Mouse (Mus musculus): ENCODE measurements around the gene Tarbp2. TPM values are rescaled to one million over a fixed set of nuclear protein-coding genes. Genes with fewer than 3 reads are reported as not detected.

The Tarbp2 gene
- polyA plus RNA-seq (2015; fragmentation: Nextera tagmentation; extraction: Ambion mirVana) = 88.1 and 95.1 TPM in 2 replicates

GRCm38 (mm10) chr15:102517976-102518858, at the start of gene Tarbp2:
Gene Tarbp2, plus strand, starts transcription at chr15:102518192.
- peaks cover 11% of the 10 kb centered on the region for H3K36me3 ChIP-seq (ENCODE audit: control insufficient read depth, insufficient read depth)
- ATAC-seq (replicated peaks; ENCODE audit: extremely low read depth, insufficient read depth, low FRiP score) = peak; percentile 88
- peak within 1 kb of the TSS; percentile 94 for H3K9ac ChIP-seq (ENCODE audit: low read length)
- peak within 1 kb of the TSS; percentile 77 for H3K4me3 ChIP-seq (ENCODE audit: low read length)
- peaks cover 28% of the 10 kb centered on the region for H3K4me1 ChIP-seq (ENCODE audit: control insufficient read depth, insufficient read depth, low read length)
- peak within 1 kb of the TSS; percentile 100 for H3K27ac ChIP-seq (ENCODE audit: low read length)
- WGBS = under 1% methylated on average over 60 of the region's 60 CpGs
- no peaks in the 10 kb centered on the region for H3K27me3 ChIP-seq (ENCODE audit: control insufficient read depth, insufficient read depth, low read length)
- H3K9me3 ChIP-seq (replicated peaks; ENCODE audit: control insufficient read depth, low read length) = no peaks in the 10 kb centered on the region
- H3K4me2 ChIP-seq (ENCODE audit: low read depth, low read length) = peak within 1 kb of the TSS; percentile 95

GRCm38 (mm10) chr15:102468675-102469370, 49.2 kb upstream of the Tarbp2 start:
- Histone ChIP-seq H3K9me3 (replicated peaks; ENCODE audit: control insufficient read depth, low read length) (no peaks in the 10 kb centered on the region), H3K27ac (ENCODE audit: low read length) (no peak overlapping the region), H3K4me3 (ENCODE audit: low read length) (no peak overlapping the region), H3K27me3 (ENCODE audit: control insufficient read depth, insufficient read depth, low read length) (no peaks in the 10 kb centered on the region), H3K36me3 (ENCODE audit: control insufficient read depth, insufficient read depth) (peaks cover 3% of the 10 kb centered on the region; the same call in 1 of the 2 replicates), H3K9ac (ENCODE audit: low read length) (no peak overlapping the region), H3K4me1 (ENCODE audit: control insufficient read depth, insufficient read depth, low read length) (peaks cover 10% of the 10 kb centered on the region), H3K4me2 (ENCODE audit: low read depth, low read length) (no peak overlapping the region)
- WGBS = 95% methylated on average over 9 of the region's 9 CpGs
- no peak for ATAC-seq (replicated peaks; ENCODE audit: extremely low read depth, insufficient read depth, low FRiP score)

- peak within 1 kb of the TSS; percentile 81 for H3K4me2 ChIP-seq (ENCODE audit: low read depth, low read length)
- H3K27me3 ChIP-seq (ENCODE audit: control insufficient read depth, insufficient read depth, low read length) = no peaks in the 10 kb centered on the region
- ATAC-seq (replicated peaks; ENCODE audit: extremely low read depth, insufficient read depth, low FRiP score) = peak; percentile 99
- peak within 1 kb of the TSS; percentile 95 for H3K4me3 ChIP-seq (ENCODE audit: low read length)
- H3K27ac ChIP-seq (ENCODE audit: low read length) = peak within 1 kb of the TSS; percentile 99
- under 1% methylated on average over 33 of the region's 40 CpGs for whole genome bisulfite sequencing
- peak within 1 kb of the TSS; percentile 98 for H3K9ac ChIP-seq (ENCODE audit: low read length)
- peaks cover 14% of the 10 kb centered on the region for H3K36me3 ChIP-seq (ENCODE audit: control insufficient read depth, insufficient read depth)
- peaks cover 10% of the 10 kb centered on the region for H3K4me1 ChIP-seq (ENCODE audit: control insufficient read depth, insufficient read depth, low read length)
- H3K9me3 ChIP-seq (replicated peaks; ENCODE audit: control insufficient read depth, low read length) = no peaks in the 10 kb centered on the region
These were observed 47.8 kb upstream of the Tarbp2 start, which contains the start of gene Pcbp2 for GRCm38 (mm10) chr15:102470183-102470604. Gene Pcbp2, plus strand, starts transcription at chr15:102470539.

- no peaks in the 10 kb centered on the region for H3K27me3 ChIP-seq (ENCODE audit: control insufficient read depth, insufficient read depth, low read length)
- ATAC-seq (replicated peaks; ENCODE audit: extremely low read depth, insufficient read depth, low FRiP score) = peak; percentile 67
- H3K4me2 ChIP-seq (ENCODE audit: low read depth, low read length) = peak overlapping the region; percentile 81
- no peaks in the 10 kb centered on the region for H3K9me3 ChIP-seq (replicated peaks; ENCODE audit: control insufficient read depth, low read length)
- H3K36me3 ChIP-seq (ENCODE audit: control insufficient read depth, insufficient read depth) = peaks cover 19% of the 10 kb centered on the region
- peaks cover 10% of the 10 kb centered on the region for H3K4me1 ChIP-seq (ENCODE audit: control insufficient read depth, insufficient read depth, low read length)
- peak overlapping the region; percentile 98 for H3K9ac ChIP-seq (ENCODE audit: low read length)
- H3K4me3 ChIP-seq (ENCODE audit: low read length) = peak overlapping the region; percentile 95
- under 1% methylated on average over 28 of the region's 67 CpGs for WGBS
- H3K27ac ChIP-seq (ENCODE audit: low read length) = peak overlapping the region; percentile 99
These were observed 47.2 kb upstream of the Tarbp2 start for GRCm38 (mm10) chr15:102470605-102471294.

GRCm38 (mm10) chr15:102471295-102471645, 46.7 kb upstream of the Tarbp2 start:
- peak overlapping the region; percentile 99 for H3K27ac ChIP-seq (ENCODE audit: low read length)
- H3K9ac ChIP-seq (ENCODE audit: low read length) = peak overlapping the region; percentile 98
- WGBS = 0% methylated on average over 10 of the region's 10 CpGs
- peak; percentile 1; the same call in 1 of the 2 replicates for ATAC-seq (replicated peaks; ENCODE audit: extremely low read depth, insufficient read depth, low FRiP score)
- H3K9me3 ChIP-seq (replicated peaks; ENCODE audit: control insufficient read depth, low read length) = no peaks in the 10 kb centered on the region
- H3K4me3 ChIP-seq (ENCODE audit: low read length) = peak overlapping the region; percentile 95
- peaks cover 10% of the 10 kb centered on the region for H3K4me1 ChIP-seq (ENCODE audit: control insufficient read depth, insufficient read depth, low read length)
- H3K4me2 ChIP-seq (ENCODE audit: low read depth, low read length) = peak overlapping the region; percentile 81
- H3K36me3 ChIP-seq (ENCODE audit: control insufficient read depth, insufficient read depth) = peaks cover 24% of the 10 kb centered on the region
- H3K27me3 ChIP-seq (ENCODE audit: control insufficient read depth, insufficient read depth, low read length) = no peaks in the 10 kb centered on the region

GRCm38 (mm10) chr15:102471727-102472126, 46.3 kb upstream of the Tarbp2 start:
- Histone ChIP-seq H3K4me3 (ENCODE audit: low read length) (peak overlapping the region; percentile 95), H3K9ac (ENCODE audit: low read length) (peak overlapping the region; percentile 98), H3K4me1 (ENCODE audit: control insufficient read depth, insufficient read depth, low read length) (peaks cover 10% of the 10 kb centered on the region), H3K36me3 (ENCODE audit: control insufficient read depth, insufficient read depth) (peaks cover 27% of the 10 kb centered on the region), H3K27me3 (ENCODE audit: control insufficient read depth, insufficient read depth, low read length) (no peaks in the 10 kb centered on the region), H3K27ac (ENCODE audit: low read length) (no peak overlapping the region), H3K9me3 (replicated peaks; ENCODE audit: control insufficient read depth, low read length) (no peaks in the 10 kb centered on the region), H3K4me2 (ENCODE audit: low read depth, low read length) (peak overlapping the region; percentile 81)
- ATAC-seq (replicated peaks; ENCODE audit: extremely low read depth, insufficient read depth, low FRiP score) = no peak

GRCm38 (mm10) chr15:102473246-102473645, 44.7 kb upstream of the Tarbp2 start:
- Histone ChIP-seq H3K27me3 (ENCODE audit: control insufficient read depth, insufficient read depth, low read length) (no peaks in the 10 kb centered on the region), H3K9ac (ENCODE audit: low read length) (no peak overlapping the region), H3K4me2 (ENCODE audit: low read depth, low read length) (no peak overlapping the region; the same call in 1 of the 2 replicates), H3K4me3 (ENCODE audit: low read length) (no peak overlapping the region), H3K27ac (ENCODE audit: low read length) (no peak overlapping the region), H3K4me1 (ENCODE audit: control insufficient read depth, insufficient read depth, low read length) (peaks cover 10% of the 10 kb centered on the region), H3K36me3 (ENCODE audit: control insufficient read depth, insufficient read depth) (peaks cover 38% of the 10 kb centered on the region), H3K9me3 (replicated peaks; ENCODE audit: control insufficient read depth, low read length) (no peaks in the 10 kb centered on the region)
- ATAC-seq (replicated peaks; ENCODE audit: extremely low read depth, insufficient read depth, low FRiP score) = no peak
- 48% methylated on average over 2 of the region's 2 CpGs for WGBS

- Histone ChIP-seq H3K27me3 (ENCODE audit: control insufficient read depth, insufficient read depth, low read length) (no peaks in the 10 kb centered on the region), H3K4me2 (ENCODE audit: low read depth, low read length) (no peak overlapping the region), H3K4me1 (ENCODE audit: control insufficient read depth, insufficient read depth, low read length) (peaks cover 10% of the 10 kb centered on the region), H3K36me3 (ENCODE audit: control insufficient read depth, insufficient read depth) (peaks cover 43% of the 10 kb centered on the region), H3K9ac (ENCODE audit: low read length) (no peak overlapping the region), H3K27ac (ENCODE audit: low read length) (no peak overlapping the region), H3K9me3 (replicated peaks; ENCODE audit: control insufficient read depth, low read length) (no peaks in the 10 kb centered on the region), H3K4me3 (ENCODE audit: low read length) (no peak overlapping the region)
- no peak for ATAC-seq (replicated peaks; ENCODE audit: extremely low read depth, insufficient read depth, low FRiP score)
- WGBS = 91% methylated on average over 2 of the region's 2 CpGs
These were observed 43.5 kb upstream of the Tarbp2 start for GRCm38 (mm10) chr15:102474520-102474919.
